In the genomic region with DNA sequence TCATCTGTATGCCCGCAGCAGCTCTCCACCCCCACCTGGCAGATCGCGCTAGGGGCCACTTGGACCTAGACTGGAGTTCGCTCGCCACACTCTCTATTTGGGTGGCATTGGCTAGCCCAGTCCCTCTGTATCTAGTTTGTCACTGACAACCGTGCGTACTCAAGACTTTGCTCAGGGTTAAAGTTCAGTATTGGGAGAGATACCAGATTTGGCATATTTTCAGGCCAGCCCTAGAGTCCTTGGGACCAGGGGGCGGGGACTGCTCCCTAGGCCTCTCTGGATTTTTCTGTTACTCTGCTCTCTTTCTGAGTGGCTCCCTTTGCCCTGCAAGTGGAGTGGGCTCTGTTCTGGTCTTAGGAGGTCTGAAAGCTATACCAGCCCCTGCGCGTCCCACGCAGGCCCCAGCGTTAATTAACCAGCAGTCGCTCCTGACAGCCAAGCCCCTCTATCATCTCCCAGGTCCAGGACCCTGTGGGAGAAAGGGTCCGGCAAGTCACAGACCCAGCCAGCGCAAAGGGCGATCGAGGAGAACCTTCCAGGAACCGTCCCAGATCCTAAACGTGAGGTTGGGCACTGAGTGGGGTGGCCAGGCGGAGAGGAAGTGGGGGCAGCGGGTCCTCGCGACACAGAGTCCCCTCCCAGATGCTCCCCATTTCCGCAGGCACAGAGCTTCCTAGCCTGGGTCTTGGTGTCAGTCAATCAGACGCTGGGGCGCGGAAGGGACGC, we compare ENCODE assay signal across 8 mouse cellular contexts. TPM values are rescaled to one million over a fixed set of nuclear protein-coding genes. Genes with fewer than 3 reads are reported as not detected.
DNase-seq lines count a peak whose midpoint lies in the region; ATAC-seq and TF ChIP-seq lines count a peak whose summit lies in the region.

Gene 1600014C10Rik (plus strand): TSS at position 256 of the 726 bp plus-strand sequence.

- peak within 1 kb of the TSS; percentile 93 for H3K4me2 ChIP-seq in embryonic facial prominence, embryonic 15.5 days (replicated peaks)
- peak within 1 kb of the TSS; percentile 88 for H3K4me2 ChIP-seq in heart, embryonic 12.5 days
- peak within 1 kb of the TSS; percentile 91 for H3K4me2 ChIP-seq in liver, postnatal 0 days (ENCODE audit: low read depth, low read length)

- H3K27ac ChIP-seq in embryonic facial prominence, embryonic 15.5 days (replicated peaks), result peak within 1 kb of the TSS; percentile 92
- H3K27ac ChIP-seq in heart, embryonic 12.5 days (ENCODE audit: poor library complexity, severe bottlenecking), result peak within 1 kb of the TSS; percentile 76
- peak within 1 kb of the TSS; percentile 98 for H3K27ac ChIP-seq in liver, postnatal 0 days (ENCODE audit: low read depth)

- peak; percentile 30 for ATAC-seq in embryonic facial prominence, embryonic 15.5 days (ENCODE audit: insufficient number of reproducible peaks, low FRiP score, low TSS enrichment, low read depth)
- ATAC-seq in heart, embryonic 12.5 days (ENCODE audit: insufficient number of reproducible peaks, low FRiP score), result peak; percentile 61
- ATAC-seq in liver, postnatal 0 days, result peak; percentile 82

- peak within 1 kb of the TSS; percentile 74 for H3K4me3 ChIP-seq in embryonic facial prominence, embryonic 15.5 days (replicated peaks)
- peak within 1 kb of the TSS; percentile 63 for H3K4me3 ChIP-seq in heart, embryonic 12.5 days
- H3K4me3 ChIP-seq in liver, postnatal 0 days (ENCODE audit: low read depth, low read length), result peak within 1 kb of the TSS; percentile 72

- TF ChIP-seq CTCF in liver, postnatal 0 days (IDR thresholded peaks at IDR 0.05; ENCODE audit: low read depth), result no peak

- no peaks in the 10 kb centered on the region for H3K27me3 ChIP-seq in embryonic facial prominence, embryonic 15.5 days
- no peaks in the 10 kb centered on the region for H3K27me3 ChIP-seq in heart, embryonic 12.5 days (replicated peaks)
- no peaks in the 10 kb centered on the region for H3K27me3 ChIP-seq in liver, postnatal 0 days (ENCODE audit: insufficient read depth, low read length)

- TF ChIP-seq EP300 in liver, postnatal 0 days (IDR thresholded peaks at IDR 0.05; ENCODE audit: low read depth), result no peak; the same call in 1 of the 2 replicates

- peak within 1 kb of the TSS; percentile 68 for H3K9ac ChIP-seq in embryonic facial prominence, embryonic 15.5 days
- H3K9ac ChIP-seq in heart, embryonic 12.5 days, result peak within 1 kb of the TSS; percentile 76
- H3K9ac ChIP-seq in liver, postnatal 0 days (replicated peaks), result peak within 1 kb of the TSS; percentile 84

- H3K36me3 ChIP-seq in embryonic facial prominence, embryonic 15.5 days, result no peaks in the 10 kb centered on the region
- H3K36me3 ChIP-seq in heart, embryonic 12.5 days, result no peaks in the 10 kb centered on the region
- H3K36me3 ChIP-seq in liver, postnatal 0 days (replicated peaks; ENCODE audit: insufficient read depth, low read length), result 0 out of 2 replicates have a peak, but pooled peaks cover 2% of the 10 kb centered on the region

- 3% methylated on average over 28 of the region's 28 CpGs for WGBS in embryonic facial prominence, embryonic 15.5 days
- WGBS in heart, embryonic 12.5 days, result 3% methylated on average over 28 of the region's 28 CpGs
- 4% methylated on average over 28 of the region's 28 CpGs for WGBS in liver, postnatal 0 days (ENCODE audit: insufficient replicate concordance)

- H3K9me3 ChIP-seq in embryonic facial prominence, embryonic 15.5 days (replicated peaks), result no peaks in the 10 kb centered on the region
- no peaks in the 10 kb centered on the region for H3K9me3 ChIP-seq in heart, embryonic 12.5 days (replicated peaks)
- no peaks in the 10 kb centered on the region for H3K9me3 ChIP-seq in liver, postnatal 0 days (ENCODE audit: low read length)

- peaks cover 15% of the 10 kb centered on the region for H3K4me1 ChIP-seq in embryonic facial prominence, embryonic 15.5 days
- H3K4me1 ChIP-seq in heart, embryonic 12.5 days (replicated peaks), result peaks cover 13% of the 10 kb centered on the region
- peaks cover 32% of the 10 kb centered on the region for H3K4me1 ChIP-seq in liver, postnatal 0 days (ENCODE audit: insufficient read depth)

- peak in 1 of 2 experiments; percentile 49 for DNase-seq in adrenal gland, adult 18-20 months (ENCODE audit: low spot score in 2 of 2)
- no peak for DNase-seq in adrenal gland, adult (ENCODE audit: inconsistent age in 2 of 2, low spot score in 1 of 2)
- DNase-seq in Muller cell, postnatal 12 days (ENCODE audit: inconsistent ontology term), result peak; percentile 67
- DNase-seq in kidney, postnatal 10 days, result peak; percentile 54
- peak; percentile 70 for DNase-seq in liver, postnatal 0 days
- peak; percentile 20 for DNase-seq in ovary, postnatal 14 days (ENCODE audit: low spot score)

RNA-seq across cellular contexts. Expression of gene 1600014C10Rik, which starts in this region (rescaled TPM):
- total RNA-seq in adrenal gland, adult 18-20 months (2021), result 10 to 100 TPM; 45.4 to 47.7 TPM
- 18.4 and 19.6 TPM in 2 replicates for polyA plus RNA-seq in embryonic facial prominence, embryonic 15.5 days (2015; fragmentation: Nextera tagmentation; extraction: Ambion mirVana)
- 13.5 and 14.1 TPM in 2 replicates for polyA plus RNA-seq in heart, embryonic 12.5 days (2016; fragmentation: Nextera tagmentation; extraction: Ambion mirVana)
- 76.6 and 78.1 TPM in 2 replicates for polyA plus RNA-seq in liver, postnatal 0 days (2015; fragmentation: Nextera tagmentation; extraction: Ambion mirVana)

Comparison
In these comparisons a context has a peak if more than half of its experiments do, and no peak if none do; other contexts are left out.
1. DNase-seq: peak in Muller cell, postnatal 12 days (single experiment), kidney, postnatal 10 days (single experiment), liver, postnatal 0 days (single experiment) and ovary, postnatal 14 days (single experiment); none in adrenal gland, adult (0 of 2).
2. ATAC-seq: peak in every context shown above with its lines; median percentile 82 in liver, postnatal 0 days; 61 in heart, embryonic 12.5 days; 30 in embryonic facial prominence, embryonic 15.5 days.
3. Peak in every context shown above with its lines, with median percentiles within 50 percentile points of each other: H3K27ac ChIP-seq, H3K4me2 ChIP-seq, H3K4me3 ChIP-seq and H3K9ac ChIP-seq.